Mouse (Mus musculus) liver, embryonic 16.5 days (tissue): ENCODE results near the gene Gm4969. TPM values are rescaled to one million over a fixed set of nuclear protein-coding genes. Genes with fewer than 3 reads are reported as not detected.

Source experiments
- ATAC-seq: fragments of 200-750 bp; cut with Nextera tagmentation; 2 replicates; pipeline ENCODE4 v1.8.0; 2017; ENCODE audit warnings: low read depth, mild to moderate bottlenecking, moderate number of reproducible peaks, moderate library complexity
- H3K27ac ChIP-seq: fragments of 300-500 bp; sonication (generic); 2 replicates; pipeline ENCODE4 v1.5.1; 2014; ENCODE audit warnings: mild to moderate bottlenecking, low read length
- H3K27me3 ChIP-seq: fragments of 300-500 bp; sonication (generic); 2 replicates; pipeline ENCODE4 v1.6.1; 2014; ENCODE audit warnings: low read depth, low read length, mixed read lengths; ENCODE audit not compliant: control insufficient read depth, insufficient read depth
- H3K36me3 ChIP-seq: fragments of 300-500 bp; sonication (generic); 2 replicates; pipeline ENCODE4 v1.6.1; 2014; ENCODE audit warnings: mild to moderate bottlenecking; ENCODE audit not compliant: control insufficient read depth, insufficient read depth
- H3K4me1 ChIP-seq: fragments of 300-500 bp; sonication (generic); 2 replicates; pipeline ENCODE4 v1.6.1; 2014; ENCODE audit warnings: low read depth, low read length, mixed read lengths; ENCODE audit not compliant: control insufficient read depth
- H3K4me2 ChIP-seq: fragments of 300-500 bp; sonication (generic); 2 replicates; pipeline ENCODE4 v1.6.1; 2014; ENCODE audit warnings: low read depth, low read length, mixed read lengths
- H3K4me3 ChIP-seq: fragments of 300-500 bp; sonication (generic); 2 replicates; pipeline ENCODE4 v1.5.1; 2014; ENCODE audit warnings: low read depth, mild to moderate bottlenecking, low read length
- H3K9ac ChIP-seq: fragments of 300-500 bp; sonication (generic); 2 replicates; pipeline ENCODE4 v1.6.1; 2014; ENCODE audit warnings: low read depth, low read length
- H3K9me3 ChIP-seq: fragments of 300-500 bp; sonication (generic); replicated peaks from 2 replicates; pipeline ENCODE4 v1.6.1; 2016; ENCODE audit warnings: low read length; ENCODE audit not compliant: control insufficient read depth
- WGBS: fragments of 180-500 bp; shearing (Covaris S2); extraction: QIAGEN DNeasy Blood & Tissue Kit; methylation state at CpG from one replicate; pipeline ENCODE4 v1.1.7; 2014; ENCODE audit not compliant: insufficient replicate concordance; 5-methylcytosine and 5-hydroxymethylcytosine counted together
- polyA plus RNA-seq: library from polyadenylated mRNA; unstranded; fragments of >200 nt; fragmentation: Nextera tagmentation; extraction: Ambion mirVana; gene quantifications from 2 replicates; pipeline ENCODE4 v1.2.1, GENCODE M21; 2015

Gm4969 gene
- polyA plus RNA-seq, 1 experiment from 2014 or later: 0.11 TPM

DNA sequence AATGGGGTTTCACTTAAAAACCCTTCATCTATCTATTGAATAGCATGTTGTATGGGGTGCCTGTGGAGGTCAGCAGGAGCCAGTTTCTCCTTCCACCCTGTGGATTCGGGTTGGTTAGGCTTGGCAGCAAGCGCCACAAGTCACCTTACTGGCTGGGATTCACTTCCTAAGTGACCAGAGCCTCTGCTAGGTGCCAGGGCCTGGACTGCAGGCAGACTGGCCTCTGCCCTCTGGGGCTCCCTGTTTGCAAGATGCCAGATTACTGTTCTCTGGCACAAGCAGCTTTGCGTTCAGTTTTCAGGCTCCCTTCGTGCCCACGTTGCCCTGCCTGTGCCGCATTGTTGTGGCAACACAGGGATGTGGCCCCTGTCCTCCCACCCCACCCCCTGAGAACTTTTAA, 6.5 kb upstream of the Gm4969 start:
- 85% methylated on average over 6 of the region's 6 CpGs for WGBS
- Histone ChIP-seq H3K4me1 (peaks cover 9% of the 10 kb centered on the region), H3K9ac (no peak overlapping the region), H3K4me2 (no peak overlapping the region), H3K9me3 (no peaks in the 10 kb centered on the region), H3K36me3 (no peaks in the 10 kb centered on the region), H3K27me3 (no peaks in the 10 kb centered on the region), H3K4me3 (no peak overlapping the region), H3K27ac (no peak overlapping the region)
- no peak for ATAC-seq

DNA sequence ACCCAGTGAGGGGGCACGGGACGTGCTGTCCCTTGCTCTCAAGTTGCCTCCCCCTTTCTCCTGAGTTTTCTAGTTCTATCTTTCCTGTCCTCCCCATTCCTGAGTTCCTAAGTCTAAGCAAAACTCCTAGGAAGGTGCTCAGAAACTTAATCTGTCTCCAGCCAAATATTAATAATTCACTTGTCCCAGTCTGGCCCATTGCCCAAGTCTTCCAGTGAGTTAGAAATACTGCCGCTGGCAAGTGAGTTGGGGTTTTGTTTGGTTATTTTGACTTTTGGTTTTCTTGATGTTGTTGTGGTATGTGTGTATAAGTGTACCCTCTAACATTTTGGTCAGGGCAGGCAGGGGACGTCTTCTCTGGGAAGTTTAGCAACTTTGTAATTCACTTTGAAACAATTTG, 3.5 kb upstream of the Gm4969 start:
- H3K27me3 ChIP-seq: peaks cover 5% of the 10 kb centered on the region; the same call in 1 of the 2 replicates
- no peak for ATAC-seq
- H3K27ac ChIP-seq: no peak overlapping the region
- H3K9me3 ChIP-seq: peaks cover 3% of the 10 kb centered on the region
- H3K4me3 ChIP-seq: no peak overlapping the region
- H3K4me2 ChIP-seq: no peak overlapping the region
- WGBS: 69% methylated on average over 4 of the region's 4 CpGs
- H3K4me1 ChIP-seq: peaks cover 16% of the 10 kb centered on the region
- no peaks in the 10 kb centered on the region for H3K36me3 ChIP-seq
- no peak overlapping the region for H3K9ac ChIP-seq

DNA sequence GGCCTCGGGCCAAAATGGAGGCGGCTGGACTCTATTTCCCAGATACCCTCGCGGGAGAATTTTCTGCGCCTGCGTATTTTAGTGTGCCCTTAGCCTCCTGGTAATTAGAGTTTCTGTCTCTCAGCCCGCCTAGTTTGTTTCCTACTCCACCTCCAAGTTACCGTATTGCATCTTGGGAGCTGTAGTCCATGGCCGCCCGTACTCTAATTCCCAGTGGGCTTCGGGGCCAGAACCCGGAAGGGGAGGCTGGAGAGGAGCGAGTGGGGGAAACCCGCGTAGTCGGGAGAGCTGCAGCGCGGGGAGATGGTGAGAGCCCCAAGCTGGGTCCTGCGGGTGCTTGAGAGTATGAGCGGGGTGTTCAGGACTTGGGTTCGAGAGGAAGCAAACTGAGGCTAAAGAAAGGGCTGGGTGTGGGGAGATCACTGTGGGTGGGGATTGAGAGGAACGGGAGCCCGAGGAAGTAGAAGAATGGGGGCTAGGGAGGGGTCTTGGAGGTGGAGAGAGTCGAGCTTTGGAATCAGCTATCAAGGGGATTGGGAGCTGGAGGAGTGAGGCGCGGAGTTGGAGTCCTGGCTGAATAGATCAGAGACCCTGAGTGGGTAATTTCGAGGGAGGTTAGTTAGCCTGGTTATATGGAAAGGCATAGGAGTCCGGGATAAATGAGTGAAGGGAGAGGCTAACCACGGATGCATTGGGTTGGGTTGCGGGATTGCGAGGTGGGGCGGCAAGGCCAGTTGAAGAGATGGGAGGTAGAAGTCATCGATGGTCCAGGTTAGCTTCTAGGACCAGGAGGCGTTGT, 1.7 kb upstream of the Gm4969 start, which contains the start of gene Fbxo46:
TSS of gene Fbxo46 (plus strand) at position 229 of the 799 bp plus-strand sequence.
- Histone ChIP-seq H3K4me3 (peak within 1 kb of the TSS; percentile 96), H3K27ac (peak within 1 kb of the TSS; percentile 48), H3K9me3 (peaks cover 3% of the 10 kb centered on the region), H3K27me3 (peaks cover 5% of the 10 kb centered on the region; the same call in 1 of the 2 replicates), H3K4me2 (peak within 1 kb of the TSS; percentile 94), H3K9ac (peak within 1 kb of the TSS; percentile 86), H3K4me1 (peaks cover 16% of the 10 kb centered on the region), H3K36me3 (no peaks in the 10 kb centered on the region)
- WGBS: 1% methylated on average over 34 of the region's 34 CpGs
- ATAC-seq: peak; percentile 98

DNA sequence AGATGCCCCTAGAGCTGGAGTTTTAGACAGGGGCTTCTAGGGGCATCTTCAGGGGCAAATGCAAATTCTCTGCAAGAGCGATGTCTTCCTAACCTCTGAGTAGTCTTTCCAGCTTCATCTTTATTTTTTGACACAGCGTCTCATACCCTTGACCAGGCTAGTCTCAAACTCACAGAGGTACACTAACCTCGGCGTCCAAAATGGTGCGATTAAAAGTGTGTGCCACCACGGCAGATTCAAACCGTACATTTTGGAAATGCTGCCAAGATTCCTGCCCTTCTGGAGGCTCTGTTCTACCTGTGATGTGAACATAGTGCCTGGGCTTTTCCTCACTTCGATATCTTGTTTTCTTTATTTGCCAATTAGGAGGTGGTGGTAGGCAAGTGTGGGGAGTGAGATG, 915 bp upstream of the Gm4969 start:
- Histone ChIP-seq H3K4me1 (peaks cover 16% of the 10 kb centered on the region), H3K27me3 (peaks cover 5% of the 10 kb centered on the region; the same call in 1 of the 2 replicates), H3K4me3 (peak overlapping the region; percentile 96; the same call in 1 of the 2 replicates), H3K36me3 (no peaks in the 10 kb centered on the region), H3K9me3 (peaks cover 3% of the 10 kb centered on the region), H3K4me2 (peak overlapping the region; percentile 26; the same call in 1 of the 2 replicates), H3K9ac (no peak overlapping the region; the same call in 1 of the 2 replicates), H3K27ac (no peak overlapping the region)
- 81% methylated on average over 8 of the region's 8 CpGs for WGBS
- no peak for ATAC-seq

DNA sequence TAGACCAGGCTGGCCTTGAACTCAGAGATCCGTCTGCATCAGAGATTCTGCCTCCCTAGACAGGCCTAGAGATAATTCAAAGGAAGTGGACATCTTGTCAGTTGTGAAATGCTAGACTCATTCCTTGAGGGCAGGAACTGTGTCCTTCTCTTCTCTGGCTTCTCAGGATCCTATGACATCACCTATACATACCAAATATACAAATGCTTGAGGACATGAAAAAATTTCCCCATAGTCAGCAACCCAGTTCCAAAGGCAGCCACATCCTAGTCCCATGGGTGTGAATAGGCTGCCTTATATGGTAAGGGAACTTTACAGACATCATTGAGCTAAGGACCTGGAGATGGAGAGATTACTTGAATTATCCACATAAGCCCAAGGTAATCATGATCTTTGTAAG, 8.6 kb downstream of the Gm4969 start:
- Histone ChIP-seq H3K27me3 (no peaks in the 10 kb centered on the region; the same call in 1 of the 2 replicates), H3K27ac (no peak overlapping the region), H3K4me2 (no peak overlapping the region), H3K9ac (no peak overlapping the region), H3K4me3 (no peak overlapping the region), H3K4me1 (no peaks in the 10 kb centered on the region), H3K9me3 (no peaks in the 10 kb centered on the region), H3K36me3 (no peaks in the 10 kb centered on the region)
- WGBS: 43% methylated on average over 1 of the region's 1 CpGs
- no peak for ATAC-seq

DNA sequence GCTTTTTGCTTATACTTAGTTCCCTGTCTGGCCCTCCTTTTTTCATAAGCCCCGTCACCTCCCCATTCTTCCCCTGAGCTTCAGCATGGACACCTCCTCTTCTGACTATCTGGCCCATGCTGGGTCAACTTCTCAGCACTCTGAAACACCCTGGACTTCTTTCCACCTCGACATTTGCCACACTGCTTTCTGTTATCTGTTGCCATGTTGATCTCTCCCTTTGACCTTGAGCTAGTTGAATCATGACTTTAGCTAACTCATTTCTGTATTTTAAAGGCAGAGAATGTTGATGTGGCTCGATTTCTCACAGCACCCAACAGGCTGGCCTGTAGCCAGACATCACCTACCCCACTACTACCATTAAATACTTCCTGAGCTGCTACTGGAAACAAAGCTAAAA, 10.7 kb downstream of the Gm4969 start:
- H3K9me3 ChIP-seq: no peaks in the 10 kb centered on the region
- H3K4me1 ChIP-seq: no peaks in the 10 kb centered on the region
- H3K27ac ChIP-seq: no peak overlapping the region
- H3K27me3 ChIP-seq: no peaks in the 10 kb centered on the region; the same call in 1 of the 2 replicates
- no peaks in the 10 kb centered on the region for H3K36me3 ChIP-seq
- ATAC-seq: no peak
- no peak overlapping the region for H3K4me3 ChIP-seq
- no peak overlapping the region for H3K9ac ChIP-seq
- H3K4me2 ChIP-seq: no peak overlapping the region
- 29% methylated on average over 3 of the region's 3 CpGs for WGBS

DNA sequence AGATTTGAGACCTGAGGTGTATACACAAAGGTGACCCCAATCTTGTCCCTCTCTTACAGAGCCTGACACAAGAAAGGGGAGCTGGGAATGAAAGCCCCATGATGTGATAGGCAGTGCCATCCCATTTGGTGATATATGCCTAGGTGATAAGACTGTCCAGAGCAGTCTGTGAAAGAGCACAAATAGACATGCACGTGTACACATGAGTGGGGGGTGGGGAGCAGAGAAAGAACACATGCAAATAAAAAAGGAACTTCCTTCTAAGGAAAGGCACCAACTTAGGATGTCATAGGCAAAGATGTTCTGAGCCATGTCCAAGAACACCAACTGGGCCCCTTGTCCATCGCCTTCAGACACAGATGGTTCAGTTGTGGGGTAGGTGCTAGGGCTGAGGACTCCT, 13.7 kb downstream of the Gm4969 start:
- no peaks in the 10 kb centered on the region; the same call in none of the 2 replicates for H3K27me3 ChIP-seq
- H3K9me3 ChIP-seq: no peaks in the 10 kb centered on the region
- no peak overlapping the region for H3K27ac ChIP-seq

DNA sequence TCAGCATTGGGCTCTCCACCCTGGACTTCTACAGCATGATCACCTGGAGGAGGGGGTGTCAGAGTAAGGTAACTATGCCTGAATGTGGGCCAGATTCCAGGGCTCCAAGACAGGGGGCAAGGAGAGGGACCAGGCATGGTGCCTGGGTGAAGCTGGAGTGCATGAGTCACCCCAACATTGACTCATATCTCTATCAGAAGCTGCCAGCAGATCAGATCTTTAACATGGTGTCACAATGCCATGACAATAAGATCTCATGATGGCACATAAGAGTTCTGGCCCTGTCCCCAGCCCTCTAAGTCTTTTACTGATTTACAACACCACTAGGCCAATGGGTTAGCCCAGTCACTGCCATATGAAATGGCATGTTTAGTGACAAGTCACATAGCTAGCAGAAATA, 14.4 kb downstream of the Gm4969 start:
- Histone ChIP-seq H3K4me1 (no peaks in the 10 kb centered on the region), H3K9me3 (no peaks in the 10 kb centered on the region), H3K4me3 (no peak overlapping the region), H3K27ac (no peak overlapping the region), H3K9ac (no peak overlapping the region), H3K4me2 (no peak overlapping the region), H3K27me3 (no peaks in the 10 kb centered on the region; the same call in none of the 2 replicates), H3K36me3 (no peaks in the 10 kb centered on the region)
- ATAC-seq: no peak

More for the DNA sequence above, 13.7 kb downstream of the Gm4969 start:
- Histone ChIP-seq H3K4me3 (no peak overlapping the region), H3K9ac (no peak overlapping the region), H3K36me3 (no peaks in the 10 kb centered on the region), H3K4me1 (no peaks in the 10 kb centered on the region), H3K4me2 (no peak overlapping the region)
- WGBS: 50% methylated on average over 2 of the region's 2 CpGs
- ATAC-seq: no peak

DNA sequence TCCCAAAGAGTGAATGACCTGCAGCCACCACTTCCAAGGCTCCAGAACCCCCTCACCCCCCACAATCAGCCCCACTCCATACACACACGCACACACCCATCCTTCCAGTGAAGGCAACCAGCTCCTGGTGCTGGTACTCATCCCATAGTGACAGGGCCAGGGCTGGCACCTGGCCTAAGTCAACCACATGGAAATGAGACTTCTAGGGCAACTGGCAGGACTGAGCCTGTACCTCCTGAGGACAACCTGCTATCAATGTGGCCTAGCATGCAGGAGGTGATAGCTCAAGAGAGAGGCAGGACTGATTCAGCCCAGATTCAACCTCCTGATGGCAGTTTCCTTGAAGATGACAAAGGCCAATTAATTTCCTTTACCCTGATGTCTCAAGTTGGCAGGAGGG, 17.9 kb downstream of the Gm4969 start:
- 65% methylated on average over 1 of the region's 1 CpGs for WGBS

More for the DNA sequence above, 17.9 kb downstream of the Gm4969 start:
- peaks cover 21% of the 10 kb centered on the region for H3K27me3 ChIP-seq
- H3K9me3 ChIP-seq: no peaks in the 10 kb centered on the region
- H3K36me3 ChIP-seq: no peaks in the 10 kb centered on the region
- no peak overlapping the region for H3K27ac ChIP-seq
- no peak overlapping the region for H3K9ac ChIP-seq
- H3K4me1 ChIP-seq: peaks cover 20% of the 10 kb centered on the region
- no peak overlapping the region for H3K4me2 ChIP-seq
- H3K4me3 ChIP-seq: no peak overlapping the region
- no peak for ATAC-seq
